Mouse (Mus musculus): ENCODE data around the gene Ncf4.
"Not testable (repeated sequence)": the region's sequence is repeated elsewhere in the genome, so short reads cannot be mapped to it uniquely, and the experiment has no call there.

Ncf4 gene

DNA sequence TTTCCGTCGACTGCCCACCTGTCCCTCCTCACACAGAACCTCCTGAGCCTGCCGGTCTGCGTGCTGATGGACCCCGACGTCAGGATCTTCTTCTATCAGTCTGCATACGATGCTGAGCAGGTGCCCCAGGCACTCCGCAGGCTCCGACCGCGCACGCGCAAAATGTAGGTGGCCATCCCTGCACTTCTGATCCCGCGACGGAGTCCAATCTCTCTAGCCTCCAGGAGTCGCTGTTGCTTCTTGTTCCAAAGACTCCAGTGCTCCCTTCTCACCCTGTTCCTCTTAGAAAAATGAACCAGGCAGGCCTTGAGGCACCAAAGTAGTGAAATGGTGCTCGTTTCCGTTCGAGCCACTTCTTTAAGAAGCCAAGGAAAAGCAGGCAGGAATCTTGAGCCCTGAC lies 10.2 kb downstream of the Ncf4 start:
- peak; percentile 39 for DNase-seq

- DNase-seq, result not testable (repeated sequence)
Observed at GRCm38 (mm10) chr15:78256602-78257259, 12.1 kb downstream of the Ncf4 start.

DNA sequence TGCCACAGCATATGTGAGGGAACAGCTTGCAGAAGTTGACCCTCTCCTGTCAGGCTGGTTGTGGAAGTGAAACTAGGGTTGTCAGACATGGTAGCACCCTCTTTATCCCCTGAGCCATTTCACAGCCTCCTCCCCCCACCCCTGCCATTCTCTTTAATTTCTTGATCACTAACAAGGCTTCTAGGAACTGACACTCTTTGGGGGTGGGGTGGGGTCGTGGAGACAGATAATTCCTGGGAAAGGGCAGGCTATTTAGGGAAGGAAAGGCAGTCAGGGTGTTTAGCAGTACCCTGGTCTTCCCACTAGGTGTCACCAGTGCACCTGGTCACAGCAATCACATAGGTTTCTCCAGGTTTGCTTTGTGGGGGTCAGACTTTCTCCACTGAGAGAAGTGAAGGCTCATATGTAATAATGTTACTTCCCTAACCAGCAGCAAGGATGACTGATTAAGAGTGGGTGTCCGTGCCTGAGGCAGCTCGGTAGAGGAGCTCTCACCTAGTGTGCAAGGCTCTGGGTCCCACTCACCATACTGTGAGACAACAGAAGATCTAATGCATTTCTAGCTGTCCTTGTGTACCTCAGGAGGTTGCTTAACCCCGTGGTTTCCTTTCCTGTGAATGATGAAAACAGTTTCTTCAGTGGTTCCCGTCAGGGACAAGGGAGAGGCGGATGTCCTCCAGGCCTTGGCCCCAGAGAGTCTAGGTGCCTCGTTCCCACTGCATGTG lies 12.9 kb downstream of the Ncf4 start:
- peak; percentile 71 for DNase-seq

DNA sequence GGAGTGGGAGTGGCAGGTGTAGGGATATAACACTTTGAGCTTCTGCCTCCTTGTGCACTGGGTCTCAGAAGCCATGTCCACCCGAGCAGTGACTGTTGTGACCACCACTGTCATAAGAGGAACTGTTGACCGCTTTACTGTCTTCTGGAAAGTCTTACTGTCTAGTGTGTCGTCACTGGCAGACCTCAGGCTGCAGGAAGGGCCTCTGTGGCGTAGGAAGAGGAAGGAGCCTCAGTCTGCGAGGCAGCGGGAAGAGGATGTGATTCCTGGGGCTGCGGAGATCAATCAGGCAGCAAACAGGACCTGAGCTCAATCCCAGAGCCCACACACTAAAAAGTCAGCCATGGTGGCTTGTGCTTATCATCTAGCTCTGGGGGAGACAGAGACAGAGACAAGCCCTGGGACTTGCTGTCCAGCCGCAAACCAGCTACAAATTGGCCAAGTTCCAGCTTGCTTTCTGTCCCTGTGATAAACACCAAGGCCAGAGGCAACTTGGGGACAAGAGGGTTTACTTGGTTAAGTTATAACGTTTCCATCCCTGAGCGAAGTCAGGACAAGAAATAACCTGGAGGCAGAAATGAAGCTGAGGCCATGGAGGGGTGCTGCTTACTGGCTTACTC lies 13.8 kb downstream of the Ncf4 start:
- peak; percentile 67 for DNase-seq

GRCm38 (mm10) chr15:78260668-78261333 lies 16.2 kb downstream of the Ncf4 start:
- DNase-seq, result no peak

DNA sequence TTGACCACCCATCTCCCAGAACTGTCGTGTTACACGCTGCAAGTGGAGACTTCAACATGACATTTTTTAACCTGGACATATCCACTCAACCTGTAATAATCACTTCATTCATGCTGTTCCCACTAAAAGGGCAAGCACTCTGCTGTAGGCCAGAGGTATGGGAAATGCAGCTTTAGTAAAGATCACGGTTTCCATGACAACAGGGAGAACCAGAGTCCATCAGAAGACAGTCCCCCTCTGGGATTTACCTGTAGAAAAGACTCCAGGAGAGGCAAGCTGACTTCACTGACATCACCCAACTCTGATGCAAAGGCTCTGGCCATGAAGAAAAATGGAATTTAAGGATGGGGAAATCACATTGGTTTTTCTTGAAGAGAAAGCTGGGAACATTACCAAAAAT lies 18.7 kb downstream of the Ncf4 start:
- no peak for DNase-seq

- DNase-seq, result no peak
Observed at GRCm38 (mm10) chr15:78267441-78267840, 22.8 kb downstream of the Ncf4 start.

- peak; percentile 32 for DNase-seq
Observed at GRCm38 (mm10) chr15:78267865-78268264, 23.3 kb downstream of the Ncf4 start.

DNA sequence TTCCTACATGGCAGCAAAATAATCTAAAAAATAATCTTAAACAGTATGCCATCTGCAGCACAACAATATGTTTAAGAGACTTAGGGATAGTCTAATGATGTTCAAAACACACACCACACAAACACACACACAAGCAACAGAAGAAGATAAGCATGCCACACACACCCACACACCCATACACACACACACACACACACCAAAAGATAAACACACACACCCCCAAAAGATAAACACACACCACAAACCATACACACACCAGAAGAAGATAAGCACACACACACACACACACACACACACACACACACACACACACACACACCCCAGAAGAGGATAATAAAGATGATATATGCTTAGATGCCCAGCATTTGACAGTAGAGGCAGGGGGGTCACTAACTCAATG lies 26.6 kb downstream of the Ncf4 start:
- no peak for DNase-seq

GRCm38 (mm10) chr15:78278308-78278707 lies 33.7 kb downstream of the Ncf4 start:
- DNase-seq, result no peak

DNA sequence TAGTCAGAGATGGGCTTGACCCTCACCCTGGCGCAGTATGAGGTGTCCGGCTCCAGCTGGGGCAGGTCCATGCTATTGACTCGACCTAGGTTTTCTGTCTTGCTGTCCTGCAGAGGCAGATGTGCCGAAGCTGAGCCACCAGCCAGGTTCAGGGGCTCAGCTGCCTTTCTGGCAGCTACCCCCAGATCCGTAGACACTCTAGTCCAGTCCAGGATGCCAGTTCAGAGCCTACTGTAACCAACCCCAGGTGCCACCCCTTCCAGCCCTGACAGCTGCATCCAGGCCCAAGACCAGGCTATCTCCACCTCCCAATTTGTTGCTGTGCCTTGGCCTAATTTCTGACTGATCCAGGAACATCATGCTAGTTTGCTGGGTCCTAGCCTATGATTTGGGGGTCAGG lies 43.3 kb downstream of the Ncf4 start:
- no peak for DNase-seq

- not testable (repeated sequence) for DNase-seq
Observed at GRCm38 (mm10) chr15:78289775-78290174, 45.2 kb downstream of the Ncf4 start.

- DNase-seq, result not testable (repeated sequence)
Observed at GRCm38 (mm10) chr15:78293228-78293627, 48.6 kb downstream of the Ncf4 start.

DNA sequence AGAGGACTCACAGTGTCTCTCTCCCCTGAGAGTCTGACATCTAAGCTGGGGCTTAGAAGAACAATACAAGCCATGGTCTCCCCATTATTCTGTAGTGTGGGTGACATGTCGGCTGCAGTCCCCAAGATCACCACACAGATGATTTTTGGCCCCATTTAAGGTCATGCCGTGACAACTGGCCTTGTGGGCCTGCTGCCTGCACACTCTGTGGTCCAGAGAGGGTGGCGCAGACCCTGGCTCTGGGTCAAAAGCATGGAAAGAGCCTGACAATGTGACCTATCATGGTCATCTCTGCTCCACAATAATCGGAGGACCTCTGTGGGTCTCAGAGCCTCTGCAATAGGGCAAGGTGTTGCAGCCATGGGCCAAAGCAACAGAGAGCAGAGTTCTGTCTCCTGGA lies 49.1 kb downstream of the Ncf4 start:
- DNase-seq, result no peak

GRCm38 (mm10) chr15:78298558-78298957 lies 54.0 kb downstream of the Ncf4 start:
- DNase-seq, result no peak

- no peak for DNase-seq
Observed at GRCm38 (mm10) chr15:78299641-78300040, 55.0 kb downstream of the Ncf4 start.

DNA sequence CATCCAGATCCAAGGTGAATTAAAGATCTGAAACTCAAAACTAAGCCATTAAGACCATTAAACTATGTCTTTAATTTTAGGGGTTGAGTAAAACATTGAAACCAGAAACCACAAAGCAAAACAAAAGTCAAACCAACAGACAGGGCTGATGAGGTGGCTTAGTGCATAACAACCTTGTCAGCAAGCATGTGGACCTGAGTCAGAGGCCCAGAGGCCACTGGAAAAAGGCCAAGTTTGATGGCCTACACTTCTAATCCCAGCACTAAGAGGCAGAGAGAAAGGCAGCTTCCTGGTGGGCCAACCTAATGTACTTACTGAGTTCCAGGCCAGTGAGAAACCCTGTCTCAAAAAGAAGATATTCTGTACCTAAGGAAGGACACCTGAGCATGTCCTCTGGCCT lies 56.2 kb downstream of the Ncf4 start:
- no peak for DNase-seq

DNA sequence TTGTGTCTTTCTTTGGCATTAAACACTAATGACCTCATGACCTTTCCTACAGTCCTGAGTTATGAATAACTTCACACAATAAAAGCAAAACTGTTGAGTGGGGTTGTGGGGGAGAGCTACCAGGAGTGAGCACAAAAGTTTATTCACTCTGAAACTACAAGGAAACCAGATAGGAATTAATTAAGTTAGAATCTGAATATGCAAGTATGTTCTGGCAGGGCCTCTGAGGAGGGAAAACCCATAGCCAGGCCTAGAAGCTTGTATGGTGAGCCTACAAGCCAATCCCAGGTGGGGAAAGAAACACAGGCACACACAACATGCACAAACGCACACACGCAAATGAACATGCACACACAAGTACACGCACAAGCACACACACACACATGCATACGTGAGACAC lies 58.1 kb downstream of the Ncf4 start:
- no peak for DNase-seq

GRCm38 (mm10) chr15:78303665-78304233 lies 59.1 kb downstream of the Ncf4 start:
- DNase-seq, result no peak

DNA sequence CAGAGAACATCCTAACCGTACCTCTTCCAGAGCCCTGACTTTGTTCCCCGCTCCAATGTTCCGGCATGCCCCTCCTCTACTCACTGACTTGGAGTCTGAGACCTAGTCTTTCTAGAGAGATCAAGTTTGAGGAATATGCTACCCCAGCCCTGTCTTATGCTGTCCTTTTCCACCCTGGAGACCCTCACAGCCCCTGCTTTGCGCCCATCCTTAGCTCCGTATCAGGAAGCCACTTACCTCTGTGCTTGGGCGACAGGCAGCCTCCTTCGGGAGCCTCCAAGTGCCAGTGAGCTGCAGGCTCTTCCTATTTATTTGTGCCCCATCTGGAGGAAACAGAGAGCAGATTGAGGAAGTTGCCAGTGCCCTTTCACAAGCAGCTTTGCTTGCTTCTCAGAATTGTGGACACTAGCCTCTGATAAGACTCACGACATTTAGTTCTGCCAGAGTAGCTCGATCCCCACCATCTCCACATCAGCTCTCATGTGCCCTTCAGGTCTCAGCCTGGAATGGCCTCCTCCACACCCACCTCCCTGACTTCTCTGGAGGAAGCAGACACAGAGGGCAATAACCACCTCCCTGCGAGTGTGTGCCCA lies 60.8 kb downstream of the Ncf4 start, which contains the start of gene Csf2rb2:
Gene Csf2rb2 (minus strand): TSS at position 381 of the 593 bp plus-strand sequence.
- peak; percentile 54 for DNase-seq

GRCm38 (mm10) chr15:78309865-78310264 lies 65.3 kb downstream of the Ncf4 start:
- no peak for DNase-seq

GRCm38 (mm10) chr15:78310971-78311370 lies 66.4 kb downstream of the Ncf4 start:
- no peak for DNase-seq

Data from lung, postnatal 36 days (tissue).